Mouse (Mus musculus): ENCODE data around the gene Osbpl7.
A peak's percentile ranks its signal among the peaks of the same experiment; 100 is the strongest.

Gene Osbpl7

GRCm38 (mm10) chr11:97040301-97041021, 10.0 kb upstream of the Osbpl7 start:
- DNase-seq = no peak

- peak; percentile 97 for DNase-seq
Observed at GRCm38 (mm10) chr11:97041022-97041899, 9.2 kb upstream of the Osbpl7 start, which contains the start of the genes Lrrc46 and Mrpl10. Lrrc46 (minus strand) TSS chr11:97041407. Mrpl10 (plus strand) TSS chr11:97041560.

GRCm38 (mm10) chr11:97044902-97045301, 5.5 kb upstream of the Osbpl7 start:
- no peak for DNase-seq

- peak; percentile 31 for DNase-seq
Observed at GRCm38 (mm10) chr11:97045861-97046260, 4.6 kb upstream of the Osbpl7 start.

- DNase-seq = no peak
Observed at GRCm38 (mm10) chr11:97048090-97048650, 2.3 kb upstream of the Osbpl7 start.

GRCm38 (mm10) chr11:97049492-97050085, 839 bp upstream of the Osbpl7 start:
- no peak for DNase-seq

- peak; percentile 23 for DNase-seq
Observed at GRCm38 (mm10) chr11:97050944-97051586, 637 bp downstream of the Osbpl7 start.

GRCm38 (mm10) chr11:97052219-97052646, 1.8 kb downstream of the Osbpl7 start:
- peak; percentile 43 for DNase-seq

- DNase-seq = no peak
Observed at GRCm38 (mm10) chr11:97063274-97063920, 13.0 kb downstream of the Osbpl7 start.

GRCm38 (mm10) chr11:97063921-97064295, 13.5 kb downstream of the Osbpl7 start:
- DNase-seq = peak; percentile 50

GRCm38 (mm10) chr11:97065538-97066295, 15.3 kb downstream of the Osbpl7 start:
- no peak for DNase-seq

- no peak for DNase-seq
Observed at GRCm38 (mm10) chr11:97066656-97067360, 16.4 kb downstream of the Osbpl7 start.

- DNase-seq = no peak
Observed at GRCm38 (mm10) chr11:97069333-97069732, 18.9 kb downstream of the Osbpl7 start.

- DNase-seq = no peak
Observed at GRCm38 (mm10) chr11:97069770-97070169, 19.3 kb downstream of the Osbpl7 start.

GRCm38 (mm10) chr11:97071129-97071528, 20.7 kb downstream of the Osbpl7 start:
- no peak for DNase-seq

GRCm38 (mm10) chr11:97072533-97072932, 22.1 kb downstream of the Osbpl7 start:
- DNase-seq = peak; percentile 37

GRCm38 (mm10) chr11:97074235-97074634, 23.8 kb downstream of the Osbpl7 start:
- DNase-seq = no peak

- DNase-seq = peak; percentile 52
Observed at GRCm38 (mm10) chr11:97078751-97079150, 28.3 kb downstream of the Osbpl7 start.

- no peak for DNase-seq
Observed at GRCm38 (mm10) chr11:97080291-97080690, 29.9 kb downstream of the Osbpl7 start.

- DNase-seq = peak; percentile 52
Observed at GRCm38 (mm10) chr11:97082977-97083376, 32.5 kb downstream of the Osbpl7 start.

All from thymus, postnatal 4 days (tissue).